Mouse (Mus musculus): ENCODE measurements around the gene Mogat2.

Mogat2 gene

GRCm38 (mm10) chr7:99235657-99236056 lies 2.8 kb downstream of the Mogat2 start:
- DNase-seq (ENCODE audit: inconsistent ontology term): no peak

DNA sequence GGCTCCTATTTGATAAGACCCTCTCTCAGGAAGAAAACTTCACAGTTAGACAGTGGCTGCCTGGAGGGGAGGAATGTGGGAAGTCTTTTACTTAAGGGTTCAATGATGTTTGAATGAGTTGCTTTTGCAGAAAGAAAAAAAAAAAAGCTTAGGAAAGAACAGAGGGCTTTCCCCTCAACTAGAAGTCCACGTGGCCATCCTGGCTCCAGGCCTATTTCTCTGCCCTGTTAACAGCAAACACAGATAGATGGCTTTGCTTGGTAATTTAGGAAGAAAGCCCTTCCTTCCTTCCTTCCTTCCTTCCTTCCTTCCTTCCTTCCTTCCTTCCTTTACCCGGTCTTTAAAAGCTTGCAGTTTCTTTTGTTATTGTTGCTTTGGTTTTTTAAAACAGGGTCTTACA lies 3.5 kb downstream of the Mogat2 start:
- no peak for DNase-seq (ENCODE audit: inconsistent ontology term)

- DNase-seq (ENCODE audit: inconsistent ontology term): no peak
Measured at GRCm38 (mm10) chr7:99232571-99232970, 5.8 kb downstream of the Mogat2 start.

DNA sequence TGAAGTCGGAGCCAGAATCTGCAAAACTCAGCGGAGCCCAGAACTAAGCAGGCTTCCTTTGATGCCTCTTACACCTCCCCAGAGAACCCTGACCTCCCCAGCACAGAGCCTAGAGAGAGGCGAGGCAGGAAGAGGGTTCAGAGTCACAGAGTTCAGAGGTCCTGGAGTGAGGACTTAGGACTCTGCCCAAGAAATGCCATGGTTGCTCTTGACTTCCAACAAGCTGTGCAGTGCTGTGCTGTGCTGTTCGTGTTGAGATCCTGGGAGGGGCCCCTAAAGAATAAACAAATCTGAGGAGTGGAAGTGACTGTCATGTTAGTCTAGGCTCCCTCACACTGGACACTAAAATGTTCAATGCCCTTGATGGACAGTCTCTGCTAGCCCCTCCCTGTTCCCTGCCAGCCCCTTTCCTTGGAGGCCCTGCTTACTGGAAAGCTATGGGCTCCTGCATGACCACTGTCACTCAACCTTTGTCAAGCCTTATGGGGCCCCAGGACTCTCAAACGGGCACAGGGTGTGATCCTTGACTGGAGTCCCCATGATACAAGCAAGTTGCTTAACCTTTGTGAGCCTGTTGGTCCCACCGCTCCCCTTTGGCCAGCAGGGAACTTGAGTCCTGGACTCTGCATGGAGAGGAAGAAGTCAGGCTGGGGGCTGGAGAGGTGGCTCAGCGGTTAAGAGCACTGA lies 8.2 kb downstream of the Mogat2 start:
- DNase-seq (ENCODE audit: inconsistent ontology term): no peak

GRCm38 (mm10) chr7:99229411-99229810 lies 9.0 kb downstream of the Mogat2 start:
- peak; percentile 27 for DNase-seq (ENCODE audit: inconsistent ontology term)

DNA sequence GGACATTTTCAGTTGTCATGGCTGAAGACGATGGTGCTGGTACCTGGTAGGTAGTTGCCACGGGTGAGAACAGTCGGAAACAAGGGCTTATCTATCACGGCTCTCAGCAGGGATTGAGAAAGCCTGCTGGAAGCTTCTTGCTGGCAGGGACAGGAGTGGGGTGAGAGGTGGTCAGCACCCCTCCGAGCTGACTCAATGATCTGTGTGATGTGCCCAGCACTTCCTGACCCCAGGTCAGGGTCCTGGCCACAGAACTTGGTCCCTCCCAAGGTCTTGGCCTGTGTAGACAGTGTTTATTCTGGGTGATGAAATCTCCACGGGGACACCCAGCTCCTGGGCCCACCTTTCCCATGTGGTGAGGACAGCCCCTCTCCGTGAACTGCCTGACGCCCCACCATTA lies 9.6 kb downstream of the Mogat2 start:
- no peak for DNase-seq (ENCODE audit: inconsistent ontology term)

DNA sequence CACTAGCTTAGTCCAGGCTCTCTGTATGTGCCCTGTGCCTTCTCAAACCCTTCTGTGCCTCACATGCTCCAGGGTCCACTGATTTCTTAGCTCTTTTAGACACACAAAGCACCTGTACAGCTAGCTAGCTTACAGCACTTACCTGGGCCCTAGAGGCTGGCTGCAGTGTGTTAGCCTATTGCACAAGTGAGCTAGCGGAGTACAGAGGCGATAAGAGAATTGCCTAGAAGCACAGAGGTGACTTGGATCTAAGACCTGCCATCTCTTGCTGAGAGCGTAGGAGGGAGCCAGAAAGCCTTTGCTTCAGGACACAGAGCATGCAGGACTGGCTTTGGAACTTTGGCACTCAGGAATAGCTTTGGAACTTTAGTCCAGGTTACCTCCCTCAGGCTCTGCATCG lies 11.2 kb downstream of the Mogat2 start:
- no peak for DNase-seq (ENCODE audit: inconsistent ontology term)

DNA sequence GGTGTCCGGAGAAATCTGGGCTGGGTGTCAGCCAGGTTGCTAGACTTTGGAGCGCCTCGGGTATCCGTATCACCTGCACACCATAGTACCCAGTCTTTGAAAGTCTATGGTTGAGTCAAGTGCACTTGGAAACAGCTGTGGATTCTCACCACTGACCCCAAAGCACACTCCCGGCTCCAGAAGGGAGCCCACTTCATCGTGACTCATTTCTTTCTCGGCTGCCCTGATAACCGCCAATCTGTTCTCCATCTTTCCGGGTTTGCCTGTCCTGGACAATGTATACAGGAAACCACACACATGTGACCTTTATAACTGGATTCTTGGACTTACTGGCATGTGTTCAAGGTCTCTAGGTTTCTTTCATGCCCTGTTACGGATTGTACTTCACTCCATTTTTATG lies 11.8 kb downstream of the Mogat2 start:
- DNase-seq (ENCODE audit: inconsistent ontology term): no peak

GRCm38 (mm10) chr7:99225421-99225820 lies 13.0 kb downstream of the Mogat2 start:
- no peak for DNase-seq (ENCODE audit: inconsistent ontology term)

DNA sequence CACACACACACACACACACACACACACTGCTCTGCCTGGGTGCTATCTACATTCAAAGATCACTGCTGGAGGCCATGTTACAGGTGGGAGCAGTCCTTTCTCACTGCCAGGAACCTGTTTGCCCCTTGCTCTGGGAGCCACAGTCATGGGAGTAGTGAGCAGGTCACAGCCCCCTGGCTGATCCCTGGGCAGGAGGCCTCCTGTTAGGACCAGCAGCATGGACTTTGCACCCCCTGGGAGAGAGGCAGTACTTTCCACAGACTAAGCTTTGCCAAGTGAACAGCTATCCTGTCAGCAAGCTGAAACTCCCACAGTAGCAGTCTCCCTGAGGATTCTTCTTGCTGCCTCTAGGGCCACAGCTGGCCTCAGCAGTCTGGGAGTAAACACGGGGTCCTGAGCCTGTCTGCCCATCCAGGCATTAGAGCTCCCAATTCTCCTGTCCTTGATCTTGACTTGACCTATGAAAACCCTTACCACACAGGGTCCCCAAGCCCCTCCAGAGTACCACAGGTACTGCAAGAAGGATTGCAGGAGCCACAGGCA lies 13.7 kb downstream of the Mogat2 start:
- no peak for DNase-seq (ENCODE audit: inconsistent ontology term)

GRCm38 (mm10) chr7:99224225-99224624 lies 14.2 kb downstream of the Mogat2 start:
- DNase-seq (ENCODE audit: inconsistent ontology term): no peak

- peak; percentile 48 for DNase-seq (ENCODE audit: inconsistent ontology term)
Measured at GRCm38 (mm10) chr7:99217338-99218074, 20.9 kb downstream of the Mogat2 start.

DNA sequence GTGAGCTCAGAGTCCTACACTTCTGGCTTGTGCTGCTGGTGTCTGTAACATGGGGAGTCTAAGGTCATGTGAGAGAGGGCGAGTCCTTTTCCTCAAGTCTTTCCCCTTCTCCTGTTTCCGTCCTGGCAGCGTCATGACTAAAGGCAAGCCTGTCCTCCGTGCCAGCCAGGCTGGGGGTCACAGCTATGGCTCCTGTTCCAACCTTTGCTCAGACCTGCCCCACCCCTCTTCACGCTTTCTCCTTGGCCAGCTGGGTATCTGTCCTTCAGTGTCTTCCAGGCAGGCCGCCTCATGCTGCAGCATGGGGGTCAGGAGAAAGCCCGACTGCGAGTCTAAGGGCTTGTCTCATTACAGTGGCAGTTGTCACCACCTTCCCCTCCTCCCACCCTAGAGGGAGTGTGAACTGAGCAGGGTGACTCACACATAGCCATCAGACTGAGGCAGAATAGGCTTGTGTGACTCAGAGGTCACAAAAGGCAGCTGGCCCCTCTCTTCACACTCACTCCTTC lies 23.0 kb downstream of the Mogat2 start:
- peak; percentile 84 for DNase-seq (ENCODE audit: inconsistent ontology term)

- DNase-seq (ENCODE audit: inconsistent ontology term): no peak
Measured at GRCm38 (mm10) chr7:99214621-99215185, 23.7 kb downstream of the Mogat2 start.

- DNase-seq (ENCODE audit: inconsistent ontology term): no peak
Measured at GRCm38 (mm10) chr7:99213686-99214085, 24.7 kb downstream of the Mogat2 start.

GRCm38 (mm10) chr7:99213056-99213455 lies 25.4 kb downstream of the Mogat2 start:
- DNase-seq (ENCODE audit: inconsistent ontology term): no peak

DNA sequence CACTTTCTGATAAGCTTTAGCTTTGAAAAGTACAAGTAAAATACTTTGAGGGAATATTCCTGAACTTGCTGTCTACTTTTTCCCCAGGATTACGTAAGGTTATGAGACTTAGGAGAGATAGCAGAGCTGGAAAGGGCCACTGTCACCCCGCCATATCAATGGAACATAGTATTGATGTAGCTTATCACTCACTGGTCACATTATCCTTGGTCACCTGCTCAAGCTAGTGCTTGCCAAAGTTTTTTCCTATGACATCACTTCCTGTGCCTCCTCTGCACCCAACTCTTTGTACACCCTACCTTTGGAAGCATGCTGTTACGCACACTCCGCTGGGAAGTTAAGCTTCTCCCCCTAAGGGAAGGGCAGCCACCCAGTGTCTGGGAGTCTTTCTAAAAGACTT lies 29.7 kb downstream of the Mogat2 start:
- no peak for DNase-seq (ENCODE audit: inconsistent ontology term)

- DNase-seq (ENCODE audit: inconsistent ontology term): no peak
Measured at GRCm38 (mm10) chr7:99206364-99206763, 32.1 kb downstream of the Mogat2 start.

GRCm38 (mm10) chr7:99202163-99202562 lies 36.3 kb downstream of the Mogat2 start:
- no peak for DNase-seq (ENCODE audit: inconsistent ontology term)

DNA sequence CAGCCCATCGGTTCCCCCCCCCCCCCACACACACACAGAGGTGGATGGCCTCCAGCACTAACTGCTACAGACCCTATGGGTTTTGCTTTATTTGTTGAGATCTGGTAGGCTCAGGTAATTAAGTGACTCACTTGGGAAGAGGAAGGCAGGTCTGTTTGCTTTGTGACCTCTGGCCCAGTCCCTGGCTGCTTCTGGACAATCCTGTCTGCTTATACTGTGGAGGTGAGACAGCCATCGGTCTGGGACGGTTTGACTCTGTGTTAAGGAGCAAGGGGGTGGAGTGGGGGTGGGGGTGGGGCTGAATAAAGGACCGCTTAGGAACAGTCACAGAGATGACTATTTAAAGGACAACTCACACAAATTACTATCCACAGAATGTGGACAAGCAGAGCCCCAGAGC lies 38.1 kb downstream of the Mogat2 start:
- DNase-seq (ENCODE audit: inconsistent ontology term): no peak

DNA sequence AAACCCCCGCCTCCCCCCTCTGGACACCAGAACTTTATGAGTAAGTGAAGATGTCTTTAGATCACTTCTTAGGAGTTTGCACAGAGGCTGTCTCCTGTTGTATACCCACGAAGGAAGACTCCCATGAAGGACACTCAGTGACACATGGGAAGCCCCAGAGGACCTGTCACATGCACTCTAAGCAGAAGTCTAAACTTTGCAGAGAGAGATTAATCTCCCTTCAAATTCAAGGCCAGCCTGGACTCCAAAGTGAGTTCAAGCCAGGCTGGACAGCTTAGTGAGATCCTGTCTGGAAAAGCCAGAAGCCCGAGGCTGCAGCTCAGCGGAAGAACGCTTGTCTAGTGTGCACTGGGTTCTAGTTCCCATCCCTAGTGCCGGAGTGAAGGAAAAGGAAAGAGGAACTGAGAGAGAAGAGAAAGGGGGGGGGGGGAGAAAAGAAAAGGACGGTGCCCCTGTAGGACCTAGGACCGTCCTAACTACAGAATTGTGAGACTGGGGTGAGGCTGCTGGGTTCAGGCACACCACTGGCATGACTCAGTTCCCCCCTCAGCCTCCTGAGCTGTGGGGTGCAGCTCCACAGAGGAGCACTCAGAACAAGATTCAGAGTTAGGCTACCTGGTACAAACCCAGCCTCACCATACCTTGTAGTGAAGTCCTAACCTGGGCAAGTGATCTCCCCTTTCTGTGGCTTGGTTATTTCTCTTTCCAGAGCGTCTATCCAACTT lies 38.8 kb downstream of the Mogat2 start:
- no peak for DNase-seq (ENCODE audit: inconsistent ontology term)

- no peak for DNase-seq (ENCODE audit: inconsistent ontology term)
Measured at GRCm38 (mm10) chr7:99198811-99199210, 39.6 kb downstream of the Mogat2 start.
